Mouse (Mus musculus) cortical plate, adult 2 months (tissue): ENCODE results near the gene Eomes. TPM values are rescaled to one million over a fixed set of nuclear protein-coding genes. Genes with fewer than 3 reads are reported as not detected.

ENCODE experiments used
- H3K27ac ChIP-seq: fragments of 200-500 bp; 2 replicates; pipeline ENCODE4 v1.5.1; 2012; ENCODE audit warnings: low read length, control low read depth, inconsistent platforms; ENCODE audit not compliant: insufficient read depth
- H3K4me1 ChIP-seq: fragments of 200-500 bp; 2 replicates; pipeline ENCODE4 v1.6.1; 2011; ENCODE audit warnings: low read length; ENCODE audit not compliant: control insufficient read depth, insufficient read depth
- H3K4me3 ChIP-seq: fragments of 200-500 bp; 2 replicates; pipeline ENCODE4 v1.5.1; 2011; ENCODE audit warnings: mild to moderate bottlenecking, low read length, control low read depth; ENCODE audit not compliant: insufficient read depth
- CTCF ChIP-seq: fragments of 200-500 bp; IDR thresholded peaks from 2 replicates; pipeline ENCODE4 v1.5.1; 2011; ENCODE audit warnings: mild to moderate bottlenecking, control low read depth, low read length; ENCODE audit not compliant: insufficient read depth; ENCODE audit errors: extremely low read depth
- POLR2A ChIP-seq: fragments of 200-500 bp; IDR thresholded peaks from 2 replicates; pipeline ENCODE4 v1.6.1; 2011; ENCODE audit warnings: mild to moderate bottlenecking, low read length, control low read depth; ENCODE audit not compliant: insufficient read depth; ENCODE audit errors: extremely low read depth
- polyA plus RNA-seq: library from polyadenylated mRNA; depleted of rRNA; stranded (reverse); fragments of >200 nt; gene quantifications from 2 replicates; pipeline ENCODE4 v1.2.3, GENCODE M21; 2012

Gene Eomes
- polyA plus RNA-seq, 1 experiment = 0.04 TPM

DNA sequence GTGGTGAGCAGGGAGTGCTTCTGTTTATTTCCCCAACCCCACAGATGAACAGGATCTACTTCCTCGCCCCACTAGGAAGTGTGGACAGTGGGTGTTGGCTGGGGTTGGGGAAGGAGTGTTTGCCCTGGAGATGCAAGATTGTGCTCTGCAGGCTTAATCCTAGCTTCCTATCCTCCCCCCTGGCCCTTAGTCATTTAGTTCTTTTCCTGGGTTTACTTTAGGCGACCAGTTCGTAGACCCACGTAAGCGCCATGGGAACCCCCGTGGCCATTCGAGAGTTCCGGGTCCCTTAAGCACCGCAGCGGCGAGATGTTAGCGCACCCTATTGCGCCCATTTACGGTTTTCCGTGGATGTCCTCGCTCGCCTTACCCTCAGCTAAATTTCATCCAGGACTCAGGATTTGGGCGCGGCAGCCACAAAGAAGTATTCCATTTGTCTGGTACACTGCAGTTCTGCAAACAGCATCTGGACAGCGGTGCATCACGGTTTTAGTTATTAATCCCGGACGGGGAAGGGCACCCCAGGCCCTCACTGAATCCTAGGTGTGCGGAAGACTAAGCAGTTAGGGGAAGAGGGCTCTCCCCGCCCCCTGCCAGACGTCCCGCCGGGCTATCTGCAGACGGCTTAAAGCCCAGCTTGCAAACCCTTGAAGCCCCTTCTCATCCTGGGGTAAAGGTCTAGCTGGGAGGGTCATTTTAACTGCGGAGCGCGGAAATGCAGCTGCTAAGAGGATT, 8.5 kb downstream of the Eomes start:
- TF ChIP-seq CTCF = no peak
- TF ChIP-seq POLR2A = no peak
- no peak overlapping the region for H3K4me3 ChIP-seq

GRCm38 (mm10) chr9:118487096-118487395, 9.0 kb downstream of the Eomes start:
- Histone ChIP-seq H3K27ac (no peak overlapping the region), H3K4me3 (no peak overlapping the region), H3K4me1 (no peaks in the 10 kb centered on the region)
- TF ChIP-seq CTCF = no peak
- no peak for TF ChIP-seq POLR2A

More for the DNA sequence above, 8.5 kb downstream of the Eomes start:
- no peak overlapping the region for H3K27ac ChIP-seq
- H3K4me1 ChIP-seq = no peaks in the 10 kb centered on the region

DNA sequence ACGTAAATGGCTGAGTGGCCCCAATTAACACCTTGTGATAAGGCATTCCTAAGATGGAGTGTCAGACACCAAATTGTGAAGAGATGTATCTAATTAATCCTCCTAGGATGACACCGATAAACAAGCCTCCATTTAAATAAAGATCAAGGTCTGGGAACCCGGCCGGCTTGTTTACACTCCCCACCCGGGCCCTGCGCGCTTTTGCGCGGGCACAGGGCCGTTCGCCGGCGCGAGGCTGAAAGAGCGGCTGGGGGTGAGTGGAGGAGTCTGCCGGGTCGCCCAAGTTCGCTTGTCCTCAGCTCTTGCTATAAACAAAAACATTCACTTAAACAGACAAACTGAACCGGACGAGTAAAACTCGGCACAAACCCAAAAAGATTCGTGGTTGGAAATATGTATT, 9.6 kb downstream of the Eomes start:
- H3K4me1 ChIP-seq = no peaks in the 10 kb centered on the region
- TF ChIP-seq CTCF = no peak
- no peak for TF ChIP-seq POLR2A
- H3K4me3 ChIP-seq = peak overlapping the region; percentile 19; the same call in 1 of the 2 replicates
- H3K27ac ChIP-seq = no peak overlapping the region

- peak overlapping the region; percentile 19 for H3K4me3 ChIP-seq
- H3K27ac ChIP-seq = no peak overlapping the region
- H3K4me1 ChIP-seq = no peaks in the 10 kb centered on the region
- TF ChIP-seq CTCF (no peak), POLR2A (no peak)
Observed at GRCm38 (mm10) chr9:118488138-118488895, 10.3 kb downstream of the Eomes start.

DNA sequence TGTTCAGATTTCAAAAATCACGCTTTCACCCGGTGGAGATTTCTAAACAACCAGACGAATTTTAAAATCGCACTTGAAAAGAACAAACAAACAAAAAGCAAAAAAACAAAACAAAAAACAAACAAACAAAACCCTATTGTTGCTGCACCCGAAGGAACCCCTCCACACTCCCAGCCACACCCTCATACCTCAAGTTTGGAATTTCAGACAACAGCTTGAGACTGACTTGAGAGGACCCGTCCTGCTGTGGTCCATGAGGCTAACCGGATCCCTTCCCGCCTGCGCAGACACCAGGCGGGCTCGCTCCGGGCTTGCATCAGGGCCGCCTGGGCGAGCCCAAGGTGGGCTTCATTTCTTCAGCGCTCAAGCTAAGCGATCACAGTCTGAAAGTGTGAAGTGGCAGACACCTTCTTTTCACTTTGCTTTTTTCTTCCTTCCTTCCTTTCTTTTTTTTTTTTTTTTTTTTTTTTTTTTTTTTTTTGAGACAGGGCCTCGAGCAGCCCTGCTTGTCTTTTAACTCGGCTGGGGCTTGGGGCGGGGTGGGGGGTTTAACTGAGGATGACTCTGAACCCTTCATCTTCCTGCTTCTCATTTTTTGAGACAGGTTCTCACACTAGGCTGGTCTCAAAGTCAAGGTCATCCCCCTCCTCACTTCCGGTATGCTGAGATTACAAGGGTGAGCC, 11.0 kb downstream of the Eomes start:
- TF ChIP-seq CTCF (no peak), POLR2A (no peak)

DNA sequence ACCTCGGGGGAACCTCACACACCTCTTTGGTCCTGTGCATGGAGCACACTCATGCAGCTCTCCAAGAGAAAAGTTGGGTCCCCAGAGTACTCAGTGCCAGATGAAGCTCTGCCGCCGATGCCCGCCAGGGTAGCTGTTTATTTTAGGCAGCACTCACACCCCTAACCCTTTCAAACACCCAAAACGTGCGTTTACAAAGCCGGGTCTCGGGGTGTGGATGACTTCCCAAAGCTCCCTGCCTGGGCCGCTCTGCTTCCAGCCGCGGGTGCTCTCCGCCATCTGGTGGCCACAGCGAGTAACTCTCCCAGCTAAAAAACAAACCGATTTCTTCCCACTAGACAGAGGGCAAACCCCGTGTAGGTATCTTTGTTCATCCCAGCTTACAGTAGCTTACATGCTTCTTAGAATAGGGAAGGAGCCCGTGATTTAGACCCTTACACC, 11.6 kb downstream of the Eomes start:
- H3K4me1 ChIP-seq = no peaks in the 10 kb centered on the region
- H3K27ac ChIP-seq = no peak overlapping the region
- TF ChIP-seq CTCF (peak; percentile 76), POLR2A (no peak)
- H3K4me3 ChIP-seq = no peak overlapping the region

More for the DNA sequence above, 11.0 kb downstream of the Eomes start:
- peak overlapping the region; percentile 19; the same call in 1 of the 2 replicates for H3K4me3 ChIP-seq
- no peak overlapping the region for H3K27ac ChIP-seq
- no peaks in the 10 kb centered on the region for H3K4me1 ChIP-seq

DNA sequence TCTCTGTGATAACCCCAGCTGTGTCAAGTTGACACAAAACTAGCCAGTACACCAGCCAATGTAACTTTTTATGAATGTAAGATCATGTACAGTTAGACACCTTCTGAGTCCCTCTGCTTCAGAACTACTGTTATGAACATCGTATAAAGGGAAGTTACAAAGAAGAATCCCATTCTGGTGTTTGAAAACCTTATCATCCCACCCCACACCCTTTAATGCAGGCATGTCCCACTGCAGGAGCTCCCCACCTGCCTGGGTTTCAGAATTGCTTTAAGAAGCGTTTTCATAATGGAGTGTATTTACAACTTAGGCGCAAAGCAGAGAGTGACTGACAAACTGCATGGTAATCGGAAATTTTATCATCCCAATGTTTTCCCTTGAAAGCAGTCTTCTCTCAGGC, 13.2 kb downstream of the Eomes start:
- Histone ChIP-seq H3K27ac (no peak overlapping the region), H3K4me3 (no peak overlapping the region), H3K4me1 (no peaks in the 10 kb centered on the region)
- TF ChIP-seq POLR2A (no peak), CTCF (no peak)

- Histone ChIP-seq H3K4me3 (no peak overlapping the region), H3K27ac (no peak overlapping the region), H3K4me1 (no peaks in the 10 kb centered on the region)
- no peak for TF ChIP-seq POLR2A
- no peak for TF ChIP-seq CTCF
Observed at GRCm38 (mm10) chr9:118492932-118493698, 15.1 kb downstream of the Eomes start.

- H3K4me3 ChIP-seq = no peak overlapping the region
- no peaks in the 10 kb centered on the region for H3K4me1 ChIP-seq
- TF ChIP-seq POLR2A (no peak), CTCF (no peak)
- no peak overlapping the region for H3K27ac ChIP-seq
Observed at GRCm38 (mm10) chr9:118494106-118494505, 16.1 kb downstream of the Eomes start.
